Mouse (Mus musculus): Measurements from ENCODE around the gene Srgap2. TPM values are rescaled to one million over a fixed set of nuclear protein-coding genes. Genes with fewer than 3 reads are reported as not detected.
"Not testable (repeated sequence)": the region's sequence is repeated elsewhere in the genome, so short reads cannot be mapped to it uniquely, and the experiment has no call there.

Gene Srgap2
- total RNA-seq (2021): 10 to 100 TPM; 22.6 to 22.9 TPM
- long read RNA-seq, experiment 1, partial matches to known transcripts: 0 of 3 reads
- long read RNA-seq, experiment 1, other reads (novel, unspliced or antisense): 2 of 3 reads
- long read RNA-seq, experiment 2, partial matches to known transcripts: 3 of 9 reads
- long read RNA-seq, experiment 2, other reads (novel, unspliced or antisense): 3 of 9 reads

DNA sequence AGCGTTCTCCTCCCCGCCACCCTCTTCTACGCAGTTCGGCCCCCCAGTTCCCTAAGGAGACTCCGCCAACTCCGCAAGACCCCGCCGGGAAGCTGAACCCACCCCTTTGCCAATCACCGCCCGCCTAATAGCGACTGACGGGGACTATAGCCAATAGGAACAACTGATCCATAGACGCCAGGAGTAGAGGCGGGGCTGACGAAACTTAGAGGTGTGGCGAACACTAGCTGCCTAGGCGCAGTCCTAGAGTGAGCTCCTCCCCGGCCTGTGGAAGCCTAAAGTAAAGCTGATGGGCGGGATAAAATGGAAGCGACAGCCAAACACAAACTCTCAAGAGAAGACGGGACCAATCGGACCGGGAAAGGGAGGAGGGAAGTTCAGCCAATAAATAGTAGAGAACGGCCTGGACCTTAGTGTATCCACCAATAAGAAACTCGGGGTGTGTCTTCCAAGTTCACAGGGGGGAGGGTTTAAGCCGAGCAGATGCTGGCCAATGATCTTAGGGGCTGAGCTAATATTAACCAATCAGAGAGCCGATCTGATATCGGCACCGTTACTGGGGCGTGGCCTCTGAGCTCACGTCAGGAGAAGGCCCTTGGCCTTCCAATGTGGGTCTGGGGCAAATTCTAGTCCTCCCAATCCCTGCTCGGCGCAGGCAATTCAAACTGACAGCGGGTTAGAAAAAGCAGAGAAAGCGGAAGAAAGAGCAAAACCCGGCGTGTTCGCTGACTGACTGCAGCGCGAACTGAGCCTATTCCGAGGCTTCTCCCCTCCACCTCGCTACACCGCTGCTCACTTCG lies at the start of gene Srgap2, which contains the start of gene Fam72a:
Gene Srgap2, minus strand, starts transcription at position 72 of the 800 bp plus-strand sequence.
Gene Fam72a, plus strand, starts transcription at position 623 of the 800 bp plus-strand sequence.
- peak; percentile 93 to 97 for DNase-seq (ENCODE audit: low spot score in 2 of 2)

DNA sequence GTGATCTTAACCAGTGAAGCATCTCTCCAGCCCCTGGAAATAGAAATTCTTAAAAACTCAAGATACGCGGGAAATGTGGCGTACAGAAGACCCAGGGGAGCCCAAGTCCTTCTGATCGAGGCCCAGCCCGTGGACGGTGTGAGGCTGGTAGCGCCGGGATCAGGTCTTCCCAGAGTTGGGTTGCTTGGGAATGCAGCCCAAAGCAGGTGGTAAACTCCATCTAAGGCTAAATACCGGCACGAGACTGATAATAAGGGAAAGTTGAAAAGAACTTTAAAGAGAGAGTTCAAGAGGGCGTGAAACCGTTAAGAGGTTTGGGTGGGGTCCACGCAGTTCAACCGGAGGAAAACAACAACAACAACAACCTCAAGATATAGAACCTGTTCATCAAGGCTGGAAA lies 46.6 kb upstream of the Srgap2 start:
- DNase-seq (ENCODE audit: low spot score in 2 of 2): peak in 1 of 2 experiments; percentile 41

DNA sequence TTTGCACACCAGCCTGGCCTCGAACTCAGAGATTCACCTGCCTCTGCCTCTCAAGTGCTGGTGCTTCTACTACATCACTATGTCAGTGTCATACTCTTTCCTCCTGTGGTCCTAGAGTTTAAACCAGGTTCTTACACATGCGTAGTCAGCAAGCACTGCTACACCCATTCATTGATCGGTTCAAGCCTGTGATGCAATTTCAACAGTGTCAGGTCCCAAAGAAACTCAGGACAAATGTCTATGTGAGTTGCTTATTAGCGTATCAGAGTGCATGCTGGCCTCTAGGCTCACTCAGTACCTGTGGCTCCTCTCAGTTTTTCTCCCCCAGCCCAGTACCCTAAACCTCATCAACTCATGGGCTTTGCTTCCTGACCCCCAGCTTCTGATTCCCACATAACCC lies 43.2 kb upstream of the Srgap2 start:
- no peak for DNase-seq (ENCODE audit: low spot score in 2 of 2)

DNA sequence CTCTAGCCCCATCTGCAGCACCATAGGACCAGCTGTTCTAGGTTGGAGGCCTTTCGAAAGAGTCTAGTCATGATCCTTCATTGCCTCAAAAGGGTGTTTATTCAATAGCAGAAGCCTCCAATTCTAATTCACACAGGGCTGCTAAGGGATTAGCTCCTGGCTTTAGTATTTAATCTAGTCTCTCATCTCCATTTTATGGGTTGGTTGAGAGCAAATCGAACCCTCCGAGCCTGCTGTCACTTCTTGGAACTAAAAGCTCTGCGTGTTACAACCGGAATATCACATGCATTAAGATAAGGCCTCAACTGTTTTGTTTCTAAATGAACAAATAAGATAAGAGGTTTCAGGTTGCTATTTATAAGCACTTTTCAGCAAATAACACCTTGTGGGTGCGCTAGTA lies 42.6 kb upstream of the Srgap2 start:
- no peak for DNase-seq (ENCODE audit: low spot score in 2 of 2)

DNA sequence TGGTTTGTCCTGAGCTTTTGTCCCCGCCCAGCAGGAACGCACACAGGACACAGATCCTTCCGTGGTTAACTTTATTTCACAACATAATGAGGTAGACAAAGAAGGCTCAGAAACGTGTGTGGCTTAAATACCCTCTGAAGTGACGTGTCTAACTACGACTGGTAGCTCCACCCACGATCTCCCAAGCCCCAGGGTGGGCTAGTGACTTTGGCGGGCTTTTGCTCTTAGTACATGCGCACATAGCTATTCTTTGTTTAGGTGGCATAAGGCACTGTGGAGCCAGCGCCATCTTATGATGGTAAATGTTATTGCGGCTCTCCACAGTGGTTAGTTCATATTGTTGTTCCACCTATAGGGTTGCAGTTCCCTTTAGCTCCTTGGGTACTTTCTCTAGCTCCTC lies 38.9 kb upstream of the Srgap2 start:
- DNase-seq (ENCODE audit: low spot score in 2 of 2): not testable (repeated sequence)

DNA sequence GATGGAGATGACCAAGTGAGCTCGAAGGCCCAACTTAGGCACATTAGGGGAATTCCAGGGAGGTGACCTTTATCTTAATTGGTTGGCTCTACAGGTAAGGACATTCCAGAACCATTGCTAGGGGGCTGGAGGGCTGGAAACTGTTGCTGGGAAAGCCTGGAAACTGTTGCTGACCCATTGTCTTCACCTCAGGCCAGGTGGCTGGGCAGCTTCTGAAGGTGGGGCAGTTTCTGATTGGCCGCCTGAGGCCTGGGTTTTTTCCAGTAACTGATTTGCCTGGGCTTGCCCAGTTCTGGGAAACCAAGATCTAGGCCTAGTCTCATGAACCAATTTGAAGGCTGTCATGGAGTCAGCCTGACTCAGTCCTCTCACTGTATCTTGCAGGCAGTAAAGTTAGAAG lies 34.9 kb upstream of the Srgap2 start:
- DNase-seq (ENCODE audit: low spot score in 2 of 2): no peak

DNA sequence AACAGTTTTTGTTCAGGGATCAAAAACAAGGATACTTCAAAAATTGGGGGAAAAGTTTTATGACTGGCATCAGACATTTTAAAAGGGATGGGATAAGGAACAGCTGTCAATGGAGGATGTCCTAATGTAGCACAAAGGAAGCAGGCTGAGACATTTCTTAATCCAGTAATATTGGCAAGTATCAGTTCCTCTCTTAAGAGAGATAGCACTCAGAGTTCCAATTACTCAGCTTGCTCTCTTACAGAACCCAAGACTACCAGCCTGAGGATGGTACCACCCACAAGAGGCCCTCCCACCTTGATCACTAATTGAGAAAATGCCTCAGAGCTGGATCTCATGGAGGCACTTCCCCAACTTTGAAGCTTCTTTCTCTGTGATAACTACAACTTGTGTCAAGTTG lies 33.3 kb upstream of the Srgap2 start:
- DNase-seq (ENCODE audit: low spot score in 2 of 2): no peak

DNA sequence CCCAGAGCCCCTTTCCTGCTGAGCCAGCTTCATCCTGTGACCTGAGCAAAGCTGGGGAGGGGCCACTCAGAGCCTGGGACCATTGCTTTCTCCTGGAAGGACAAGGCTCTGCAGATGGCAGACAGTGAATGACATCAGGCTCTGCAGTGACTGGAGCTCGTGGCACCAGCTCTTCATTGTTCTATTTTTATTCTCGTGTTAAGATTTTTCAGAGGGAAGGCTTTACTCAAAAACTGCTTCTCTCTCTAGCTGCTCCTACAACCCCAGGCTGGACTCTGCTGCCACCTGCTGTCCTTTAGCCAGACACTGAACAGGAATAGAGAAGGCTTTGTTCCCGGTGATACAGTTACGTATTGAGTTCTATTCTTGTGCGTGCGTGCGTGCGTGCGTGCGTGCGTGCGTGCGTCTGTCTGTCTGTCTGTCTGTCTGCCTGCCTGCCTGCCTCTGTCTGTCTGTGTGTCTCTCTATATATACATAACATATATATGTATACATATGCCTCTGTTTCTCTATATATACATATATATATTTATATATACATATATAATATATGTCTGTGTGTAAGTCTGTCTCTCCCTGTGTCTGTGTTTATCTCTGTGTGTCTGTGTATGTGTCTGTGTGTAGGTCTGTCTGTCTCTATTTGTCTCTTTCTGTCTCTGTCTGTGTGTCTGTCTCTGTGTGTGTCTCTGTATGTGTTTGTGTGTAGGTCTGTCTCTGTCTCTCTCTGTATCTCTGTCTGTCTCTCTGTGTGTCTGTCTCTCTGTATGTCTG lies 28.1 kb upstream of the Srgap2 start:
- peak; percentile 58 to 72 for DNase-seq (ENCODE audit: low spot score in 2 of 2)

DNA sequence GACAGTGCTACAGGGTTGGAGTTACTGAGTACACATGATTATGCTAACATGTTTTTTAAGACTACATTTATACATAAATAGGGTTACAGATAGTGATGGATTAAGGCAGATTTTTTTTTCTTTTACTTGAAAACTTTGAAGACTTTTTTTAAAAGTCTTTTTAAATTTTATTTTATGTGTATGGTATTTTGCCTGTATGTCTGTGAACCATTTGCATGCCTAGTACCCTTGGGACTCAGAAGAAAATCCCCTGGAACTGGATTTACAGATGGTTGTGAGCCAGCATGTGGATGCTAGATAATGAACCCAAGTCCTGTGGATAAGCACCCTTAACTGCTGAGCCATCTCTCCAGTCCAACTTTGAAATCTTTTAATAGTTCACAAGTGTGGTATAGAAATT lies 26.3 kb upstream of the Srgap2 start:
- no peak for DNase-seq (ENCODE audit: low spot score in 2 of 2)

DNA sequence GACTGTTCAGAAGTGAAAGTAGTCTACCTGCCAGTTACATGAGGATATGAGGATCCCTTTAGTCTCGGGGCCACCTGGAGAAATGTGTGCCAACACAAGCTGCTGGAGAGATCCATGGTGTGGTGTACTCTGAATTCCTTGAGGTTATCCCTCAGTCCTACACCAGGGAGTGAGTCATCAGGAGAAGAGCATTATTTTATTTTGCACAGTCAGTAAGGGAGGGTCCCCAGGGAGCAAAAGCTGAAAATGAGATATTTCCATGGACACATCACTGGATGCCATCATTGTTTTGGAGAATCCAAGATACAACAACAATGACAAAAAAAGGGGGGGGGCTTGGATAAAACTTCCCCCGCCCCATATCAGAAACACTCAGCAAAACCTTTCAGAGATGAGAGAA lies 24.8 kb upstream of the Srgap2 start:
- no peak for DNase-seq (ENCODE audit: low spot score in 2 of 2)

DNA sequence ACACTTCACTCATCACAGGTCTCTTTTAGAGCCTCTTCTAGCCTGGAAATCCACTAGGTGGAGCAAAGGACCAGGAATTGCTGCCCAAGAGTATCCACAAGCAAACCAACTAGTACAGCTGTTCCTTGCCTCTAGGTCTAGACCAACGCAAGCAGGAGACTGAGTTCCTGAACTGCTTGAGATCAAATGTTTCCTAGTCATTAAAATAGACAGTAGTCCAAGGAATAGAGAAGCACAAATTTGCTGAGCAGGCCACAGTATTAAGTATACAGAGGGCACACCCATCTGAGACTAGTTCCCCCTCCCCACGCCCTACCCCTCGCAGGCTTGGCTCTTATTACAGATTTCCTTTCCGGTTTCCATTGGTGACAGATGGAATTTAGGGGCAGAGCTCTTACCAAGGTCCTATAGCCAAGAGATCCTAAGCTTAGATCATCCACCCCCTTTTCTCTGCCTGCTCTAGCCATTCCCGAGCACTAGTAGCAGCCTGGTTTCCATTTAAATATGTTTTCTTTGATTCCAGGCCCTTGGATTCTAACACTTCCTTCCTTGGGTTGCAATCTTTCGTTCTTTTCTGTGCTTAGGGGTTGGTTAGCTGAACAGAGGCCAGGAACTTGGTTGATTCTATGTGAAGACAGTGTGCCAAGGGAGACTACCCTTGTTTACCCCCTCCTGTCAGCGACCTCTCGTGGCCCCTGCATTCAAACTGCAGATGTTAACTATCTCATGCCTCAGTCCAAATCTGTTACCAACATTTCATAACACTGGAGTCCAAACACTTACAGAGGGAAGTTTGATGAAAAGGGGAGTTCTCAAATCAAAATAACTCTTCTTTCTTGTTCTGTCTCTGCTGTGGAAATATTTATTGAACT lies 21.6 kb upstream of the Srgap2 start:
- no peak for DNase-seq (ENCODE audit: low spot score in 2 of 2)

DNA sequence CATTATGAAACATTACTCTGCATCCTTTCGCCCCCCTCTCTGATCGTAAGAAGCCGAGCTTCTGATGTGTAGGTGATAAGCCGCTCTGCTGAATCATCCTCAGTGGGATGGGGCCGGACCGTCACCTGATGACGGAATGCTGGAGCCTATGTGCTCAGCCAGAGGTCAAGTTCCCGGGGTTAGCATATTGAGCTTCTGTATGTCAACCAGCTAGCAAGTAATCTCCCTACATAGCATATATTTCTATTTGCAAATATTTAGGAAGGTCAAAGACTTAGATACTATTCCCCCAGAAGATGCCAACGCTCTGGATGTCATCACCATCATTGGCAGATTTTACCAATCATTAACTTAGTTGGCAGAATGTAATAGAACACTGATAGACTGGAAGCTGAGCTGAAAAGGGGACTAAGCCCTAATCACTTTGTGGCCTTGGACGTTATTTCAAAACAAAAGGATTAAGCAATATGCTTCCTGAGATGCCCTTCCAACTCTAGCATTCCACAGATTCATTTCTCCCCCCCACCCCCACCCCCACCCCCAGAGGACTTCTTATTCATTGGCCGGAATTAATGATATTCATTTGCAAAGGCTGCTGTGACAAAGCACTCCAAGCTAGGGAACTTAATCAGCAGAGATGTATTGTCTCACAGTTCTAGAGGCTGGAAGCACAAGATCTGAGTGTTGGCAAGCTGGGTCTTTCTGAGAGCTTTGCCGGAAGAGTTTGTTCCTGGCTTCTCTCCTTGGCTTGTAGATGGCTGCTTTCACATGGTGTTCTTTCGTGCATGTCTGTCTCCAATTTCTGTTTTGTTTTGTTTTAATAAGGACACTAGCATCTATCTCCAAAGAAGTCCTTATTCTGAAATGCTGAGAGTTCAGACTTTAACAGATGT lies 19.9 kb upstream of the Srgap2 start:
- DNase-seq (ENCODE audit: low spot score in 2 of 2): no peak

DNA sequence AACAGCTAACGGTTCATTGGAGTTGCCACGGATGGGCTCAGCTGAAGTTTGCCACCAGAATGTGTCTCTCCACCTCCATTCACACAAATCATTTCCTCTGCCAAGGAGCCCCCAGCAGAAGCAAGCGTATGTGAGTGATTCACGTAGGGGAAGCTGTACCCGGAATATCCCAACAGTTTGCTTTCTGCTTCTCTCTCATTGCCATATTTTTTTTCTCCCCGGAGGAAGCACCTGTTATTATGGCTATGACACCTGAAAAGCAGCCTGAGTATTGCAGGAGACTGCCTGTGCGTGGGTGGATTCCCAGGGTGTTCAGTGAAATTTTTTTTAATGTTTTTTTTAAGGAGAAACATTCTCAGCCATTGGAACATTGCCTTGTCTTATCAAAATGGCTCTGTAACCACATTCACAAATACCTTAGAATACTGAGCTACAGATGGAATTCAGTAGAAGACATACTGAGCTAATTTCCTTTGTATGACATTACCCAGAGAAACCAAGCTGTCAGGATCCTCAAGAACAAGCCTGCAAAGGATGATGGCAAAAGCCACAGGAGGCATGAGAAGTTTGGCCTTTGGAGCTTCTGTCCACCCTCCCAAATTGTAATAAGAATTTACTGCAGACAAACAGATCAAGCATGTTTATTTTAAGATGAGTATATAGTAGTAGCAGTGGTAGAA lies 16.9 kb upstream of the Srgap2 start:
- no peak for DNase-seq (ENCODE audit: low spot score in 2 of 2)

DNA sequence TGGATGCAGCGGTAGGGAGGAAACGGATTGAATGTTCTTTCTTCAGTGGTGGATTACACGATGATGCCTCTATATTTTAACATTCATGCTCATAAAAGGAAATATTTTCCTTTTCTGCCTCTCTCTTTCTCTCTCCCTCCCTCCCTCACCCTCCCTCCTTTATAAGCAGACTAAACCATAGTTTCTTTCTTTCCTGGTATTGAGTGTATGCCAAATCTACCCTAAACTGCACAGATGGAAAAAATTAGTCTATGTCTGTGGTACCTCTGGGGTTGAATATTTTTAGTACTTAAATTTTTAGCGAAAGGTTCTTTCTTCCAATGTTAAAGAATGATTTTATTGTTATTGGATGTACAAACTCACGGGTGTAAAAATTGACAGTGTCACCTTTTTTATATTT lies 14.8 kb upstream of the Srgap2 start:
- no peak for DNase-seq (ENCODE audit: low spot score in 2 of 2)

DNA sequence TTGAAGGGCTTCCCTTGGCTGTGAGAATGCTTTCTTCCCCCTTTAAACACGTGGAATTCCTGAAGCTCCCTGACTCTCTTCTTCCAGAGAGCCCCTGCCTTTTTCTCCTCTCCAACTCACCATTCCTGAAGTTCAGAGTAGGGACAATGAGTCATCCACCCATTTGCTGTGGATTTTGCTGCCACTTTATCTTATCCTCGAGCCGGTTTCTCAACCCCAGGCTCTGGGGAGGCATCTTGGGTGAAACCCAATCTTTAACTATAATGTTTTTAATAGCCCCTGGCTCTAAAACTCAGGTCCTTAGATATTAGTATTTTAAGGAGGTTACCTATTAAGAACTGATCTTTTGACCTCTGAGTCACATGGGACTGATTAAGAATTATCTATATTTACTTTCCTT lies 14.3 kb upstream of the Srgap2 start:
- DNase-seq (ENCODE audit: low spot score in 2 of 2): no peak

DNA sequence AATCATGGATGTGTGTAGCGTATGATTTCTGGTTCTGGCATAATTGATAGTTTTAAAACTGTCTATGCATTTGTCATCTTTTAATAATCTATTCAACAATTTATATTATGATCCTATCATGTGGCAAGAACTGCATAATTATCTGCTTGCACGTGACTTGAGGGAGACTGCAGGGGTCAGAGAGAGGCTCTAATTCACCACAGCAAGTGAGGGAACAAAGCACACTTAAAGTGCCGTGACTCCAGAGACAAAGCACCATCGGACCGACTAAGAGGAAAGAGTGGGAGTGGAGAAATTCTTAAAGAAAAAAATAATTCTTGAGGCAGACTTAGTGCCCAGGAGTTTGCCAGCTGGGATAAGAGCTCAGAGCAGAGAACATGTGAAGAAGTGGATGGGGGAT lies 13.6 kb upstream of the Srgap2 start:
- DNase-seq (ENCODE audit: low spot score in 2 of 2): no peak

DNA sequence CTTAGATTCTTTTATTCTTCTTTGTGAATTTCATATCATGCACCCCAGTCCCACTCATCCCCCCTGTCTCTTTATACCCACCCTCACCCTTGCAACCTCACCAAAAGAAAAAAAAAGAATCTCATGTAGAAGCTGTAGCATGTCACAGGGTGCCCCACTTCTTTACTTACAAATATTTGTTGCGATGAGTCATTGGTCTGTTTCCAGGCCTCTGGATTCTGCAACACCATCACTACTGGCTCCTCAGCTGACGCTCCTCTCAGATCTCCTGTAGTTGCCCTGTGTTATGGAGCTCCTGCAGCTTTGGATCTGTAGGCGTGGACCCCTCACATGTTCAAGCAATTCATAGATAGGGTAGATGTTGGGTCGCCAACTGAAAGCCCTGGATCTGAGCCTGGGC lies 12.6 kb upstream of the Srgap2 start:
- no peak for DNase-seq (ENCODE audit: low spot score in 2 of 2)

DNA sequence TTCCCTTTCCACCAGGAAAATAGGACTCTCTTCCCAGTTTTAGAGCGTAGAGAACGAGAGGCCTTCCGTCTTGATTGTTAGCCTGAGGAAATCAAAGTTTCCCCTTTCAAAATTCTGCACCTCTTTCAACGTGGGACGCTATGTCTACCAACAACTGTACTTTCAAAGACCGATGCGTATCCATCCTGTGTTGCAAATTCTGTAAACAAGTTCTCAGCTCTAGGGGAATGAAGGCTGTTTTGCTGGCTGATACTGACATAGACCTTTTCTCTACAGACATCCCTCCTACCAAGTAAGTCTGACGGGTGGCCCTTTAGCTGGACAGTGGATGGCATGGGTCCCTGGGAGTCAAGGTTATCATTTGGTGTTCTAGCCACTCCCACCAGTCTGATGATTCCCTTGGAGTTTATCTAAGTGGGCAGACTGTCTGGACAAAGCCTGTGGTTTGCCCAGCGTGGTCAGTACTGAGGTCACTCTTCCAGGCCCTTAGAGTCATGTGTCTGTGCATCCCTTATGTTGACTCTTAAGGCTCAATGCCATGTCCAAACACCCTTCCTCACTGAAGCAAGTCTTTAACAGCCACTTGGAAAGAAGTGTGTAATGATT lies 1.5 kb upstream of the Srgap2 start:
- no peak for DNase-seq (ENCODE audit: low spot score in 2 of 2)

DNA sequence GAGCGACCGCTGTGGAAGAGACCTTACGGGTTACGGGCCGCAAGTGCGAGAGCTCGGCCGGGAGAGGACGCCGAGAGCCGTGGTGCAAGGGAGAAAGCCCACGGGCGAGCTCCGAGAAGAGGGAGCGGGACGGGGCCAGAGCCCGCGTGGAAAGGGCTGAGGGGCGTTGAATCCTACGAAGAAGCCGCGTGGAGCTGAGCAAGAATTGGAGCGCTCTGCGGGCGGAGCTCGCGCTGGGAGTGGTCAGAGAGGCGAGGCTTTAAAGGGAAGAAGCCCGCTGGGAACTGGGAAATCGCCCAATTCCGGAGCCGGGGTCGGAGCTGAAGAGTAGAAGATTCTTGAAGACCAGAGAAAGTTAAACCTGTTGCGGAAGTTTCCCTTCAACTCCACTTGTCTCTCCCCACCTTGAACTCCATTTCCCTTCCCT lies 942 bp upstream of the Srgap2 start:
- DNase-seq (ENCODE audit: low spot score in 2 of 2): peak; percentile 80 to 82

Measured in adrenal gland, adult 18-20 months (tissue).